Comparison of ENCODE assay signal across 8 mouse cellular contexts in the genomic region with DNA sequence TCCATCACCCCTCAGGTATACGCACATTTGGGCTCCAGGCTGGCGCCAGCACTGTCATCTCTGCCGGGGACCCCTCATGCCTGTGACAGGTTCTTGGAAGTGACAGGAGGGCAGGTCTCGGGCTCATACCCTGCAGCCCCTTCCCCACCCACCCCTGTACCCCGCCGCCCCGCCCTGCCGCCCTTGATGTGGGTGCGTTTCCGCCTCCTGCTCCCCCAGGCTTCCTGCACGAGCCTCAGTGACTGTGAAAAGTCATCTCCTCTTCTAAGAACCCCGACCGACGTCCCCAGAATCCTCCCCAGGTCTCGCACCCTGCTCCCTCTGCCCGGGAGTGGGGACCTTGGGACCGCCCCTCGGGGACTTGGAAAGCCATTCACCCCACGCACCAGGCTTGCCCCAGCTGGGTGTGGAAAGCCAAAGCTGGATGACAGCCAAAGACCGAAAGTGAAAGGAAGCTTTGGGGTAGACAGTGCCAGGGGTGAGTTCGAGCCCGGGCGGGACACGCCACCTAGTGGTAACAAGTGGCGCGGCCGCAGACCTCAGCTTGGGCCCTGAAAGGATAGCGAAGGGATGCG. TPM values are rescaled to one million over a fixed set of nuclear protein-coding genes. Genes with fewer than 3 reads are reported as not detected.
DNase-seq lines count a peak whose midpoint lies in the region; ATAC-seq and TF ChIP-seq lines count a peak whose summit lies in the region.

A gene (minus strand): TSS at position 239 of the 575 bp plus-strand sequence.
A gene (minus strand): TSS at position 440 of the 575 bp plus-strand sequence.

- H3K79me2 ChIP-seq in heart, adult 2 months (replicated peaks; ENCODE audit: control insufficient read depth, insufficient read depth, low read length), result no peaks in the 10 kb centered on the region

- H3K4me1 ChIP-seq in embryonic facial prominence, embryonic 13.5 days, result peaks cover 7% of the 10 kb centered on the region
- peaks cover 4% of the 10 kb centered on the region; the same call in 1 of the 2 replicates for H3K4me1 ChIP-seq in heart, adult 2 months (ENCODE audit: control insufficient read depth, insufficient read depth, low read length)
- 0 out of 2 replicates have a peak, but pooled peaks cover 7% of the 10 kb centered on the region for H3K4me1 ChIP-seq in limb, embryonic 13.5 days
- H3K4me1 ChIP-seq in midbrain, embryonic 15.5 days, result peaks cover 8% of the 10 kb centered on the region; the same call in 1 of the 2 replicates

- H3K36me3 ChIP-seq in embryonic facial prominence, embryonic 13.5 days, result 0 out of 2 replicates have a peak, but pooled peaks cover 4% of the 10 kb centered on the region
- H3K36me3 ChIP-seq in heart, adult 2 months (ENCODE audit: control insufficient read depth, insufficient read depth, low read length), result no peaks in the 10 kb centered on the region
- no peaks in the 10 kb centered on the region; the same call in 1 of the 2 replicates for H3K36me3 ChIP-seq in limb, embryonic 13.5 days
- no peaks in the 10 kb centered on the region for H3K36me3 ChIP-seq in midbrain, embryonic 15.5 days (replicated peaks)

- WGBS in embryonic facial prominence, embryonic 13.5 days, result 2% methylated on average over 29 of the region's 29 CpGs
- WGBS in heart, adult 2 months, result 2% methylated on average over 28 of the region's 29 CpGs
- 1% methylated on average over 29 of the region's 29 CpGs for WGBS in limb, embryonic 13.5 days
- 4% methylated on average over 29 of the region's 29 CpGs for WGBS in midbrain, embryonic 15.5 days

- intact Hi-C loops in heart, adult 2 months (cut with DNase I), result loop anchor here (1.0 to 5.0 kb wide), 2 partner anchors 56 to 154 kb away; no protein-coding TSS in a partner anchor

- peak within 1 kb of the TSS; percentile 5; the same call in 1 of the 2 replicates for H3K27ac ChIP-seq in embryonic facial prominence, embryonic 13.5 days
- peak within 1 kb of the TSS; percentile 96 for H3K27ac ChIP-seq in heart, adult 2 months
- no peak within 1 kb of the TSS for H3K27ac ChIP-seq in limb, embryonic 13.5 days
- H3K27ac ChIP-seq in midbrain, embryonic 15.5 days, result no peak within 1 kb of the TSS

- peak within 1 kb of the TSS; percentile 56 for H3K4me3 ChIP-seq in embryonic facial prominence, embryonic 13.5 days
- H3K4me3 ChIP-seq in heart, adult 2 months, result peak within 1 kb of the TSS; percentile 69
- H3K4me3 ChIP-seq in limb, embryonic 13.5 days, result peak within 1 kb of the TSS; percentile 58
- H3K4me3 ChIP-seq in midbrain, embryonic 15.5 days, result peak within 1 kb of the TSS; percentile 38

- no peak for TF ChIP-seq CTCF in heart, adult 2 months (IDR thresholded peaks at IDR 0.05)

- TF ChIP-seq EP300 in heart, adult 2 months (IDR thresholded peaks at IDR 0.05; ENCODE audit: insufficient read depth, low read depth, low read length), result peak; percentile 87; the same call in 1 of the 2 replicates

- peak within 1 kb of the TSS; percentile 77 for H3K9ac ChIP-seq in embryonic facial prominence, embryonic 13.5 days
- peak within 1 kb of the TSS; percentile 78 for H3K9ac ChIP-seq in heart, adult 2 months (ENCODE audit: low read depth, low read length)
- H3K9ac ChIP-seq in limb, embryonic 13.5 days, result peak within 1 kb of the TSS; percentile 75
- peak within 1 kb of the TSS; percentile 41; the same call in 1 of the 2 replicates for H3K9ac ChIP-seq in midbrain, embryonic 15.5 days

- peaks cover 15% of the 10 kb centered on the region; the same call in 1 of the 2 replicates for H3K27me3 ChIP-seq in embryonic facial prominence, embryonic 13.5 days
- H3K27me3 ChIP-seq in heart, adult 2 months (ENCODE audit: control insufficient read depth, insufficient read depth, low read length), result no peaks in the 10 kb centered on the region
- H3K27me3 ChIP-seq in limb, embryonic 13.5 days, result peaks cover 31% of the 10 kb centered on the region
- no peaks in the 10 kb centered on the region for H3K27me3 ChIP-seq in midbrain, embryonic 15.5 days (replicated peaks)

- no peaks in the 10 kb centered on the region for H3K9me3 ChIP-seq in embryonic facial prominence, embryonic 13.5 days
- H3K9me3 ChIP-seq in limb, embryonic 13.5 days, result no peaks in the 10 kb centered on the region
- H3K9me3 ChIP-seq in midbrain, embryonic 15.5 days, result no peaks in the 10 kb centered on the region

- peak; percentile 59 for TF ChIP-seq POLR2A in heart, adult 2 months (IDR thresholded peaks at IDR 0.05; ENCODE audit: insufficient read depth, low read depth, low read length)

- peak; percentile 60 for ATAC-seq in embryonic facial prominence, embryonic 13.5 days (ENCODE audit: insufficient number of reproducible peaks, insufficient read depth, low FRiP score, low TSS enrichment, low read depth)
- peak; percentile 77 for ATAC-seq in limb, embryonic 13.5 days (ENCODE audit: low FRiP score, low read depth)
- peak; percentile 79 for ATAC-seq in midbrain, embryonic 15.5 days (replicated peaks)

- DNase-seq in 3134 (ENCODE audit: extremely low read depth, insufficient read length, low spot score), result peak; percentile 86
- DNase-seq in adrenal gland, postnatal 36 days, result peak; percentile 94 to 95
- DNase-seq in heart, adult 2 months, result peak; percentile 94 to 95
- peak; percentile 91 to 93 for DNase-seq in kidney, adult 8-10 months
- DNase-seq in spleen, adult 18-20 months, result peak; percentile 82 to 91

- peak within 1 kb of the TSS; percentile 72 for H3K4me2 ChIP-seq in embryonic facial prominence, embryonic 13.5 days
- H3K4me2 ChIP-seq in limb, embryonic 13.5 days (replicated peaks), result peak within 1 kb of the TSS; percentile 80
- peak within 1 kb of the TSS; percentile 61 for H3K4me2 ChIP-seq in midbrain, embryonic 15.5 days

RNA-seq across cellular contexts. Expression of the first gene that starts in this region (rescaled TPM):
- not detected for total RNA-seq in adrenal gland, postnatal 36 days (2021)
- 0.20 TPM in 1 of 2 replicates, not detected in the other for polyA plus RNA-seq in embryonic facial prominence, embryonic 13.5 days (2015; fragmentation: Nextera tagmentation; extraction: Ambion mirVana)
- under 1 TPM in 1 of 2 experiments, not detected in 1; 0.80 TPM for total RNA-seq in heart, adult 2 months (2021)
- polyA plus RNA-seq in heart, adult 2 months (2012; rRNA removed), result 4.5 and 4.6 TPM in 2 replicates
- polyA plus RNA-seq in limb, embryonic 13.5 days (2015; fragmentation: Nextera tagmentation; extraction: Ambion mirVana), result 0.60 and 0.75 TPM in 2 replicates
- polyA plus RNA-seq in midbrain, embryonic 15.5 days (2015; fragmentation: Nextera tagmentation; extraction: Ambion mirVana), result not detected in 2 replicates

RNA-seq across cellular contexts. Expression of the second gene that starts in this region (rescaled TPM):
- 10 to 100 TPM; 15.3 to 25.5 TPM for total RNA-seq in adrenal gland, postnatal 36 days (2021)
- polyA plus RNA-seq in embryonic facial prominence, embryonic 13.5 days (2015; fragmentation: Nextera tagmentation; extraction: Ambion mirVana), result 1.3 and 1.7 TPM in 2 replicates
- total RNA-seq in heart, adult 2 months (2021), result 1 to 10 TPM; 5.5 to 6.4 TPM
- 47.4 and 59.1 TPM in 2 replicates for polyA plus RNA-seq in heart, adult 2 months (2012; rRNA removed)
- polyA plus RNA-seq in limb, embryonic 13.5 days (2015; fragmentation: Nextera tagmentation; extraction: Ambion mirVana), result 1.0 and 1.2 TPM in 2 replicates
- 2.1 and 2.3 TPM in 2 replicates for polyA plus RNA-seq in midbrain, embryonic 15.5 days (2015; fragmentation: Nextera tagmentation; extraction: Ambion mirVana)

Comparison
In these comparisons a context has a peak if more than half of its experiments do, and no peak if none do; other contexts are left out.
1. RNA of the second gene that starts in this region (polyA plus RNA-seq): 47.4 to 59.1 TPM in heart, adult 2 months; 2.1 to 2.3 TPM in midbrain, embryonic 15.5 days, 1.3 to 1.7 TPM in embryonic facial prominence, embryonic 13.5 days and 1.0 to 1.2 TPM in limb, embryonic 13.5 days; every median in the first group is over 10 times any median in the second.
2. H3K27ac ChIP-seq: peak in embryonic facial prominence, embryonic 13.5 days (single experiment) and heart, adult 2 months (single experiment); none in limb, embryonic 13.5 days (single experiment) and midbrain, embryonic 15.5 days (single experiment).
3. Peak in every context shown above with its lines, with median percentiles within 50 percentile points of each other: DNase-seq, ATAC-seq, H3K4me2 ChIP-seq, H3K4me3 ChIP-seq and H3K9ac ChIP-seq.